Mouse (Mus musculus) kidney, adult 8-10 months (tissue): ENCODE measurements around the gene Trim6.
A peak's percentile ranks its signal among the peaks of the same experiment; 100 is the strongest.
"Not testable (repeated sequence)": the region's sequence is repeated elsewhere in the genome, so short reads cannot be mapped to it uniquely, and the experiment has no call there.

Experiments used
- DNase-seq, 2 experiments: peaks; one replicate each; pipeline ENCODE4 v3.0.0; 2022

Trim6 gene

GRCm38 (mm10) chr7:104218701-104219569, at the start of gene Trim6:
Gene Trim6 (plus strand): TSS chr7:104218793.
- peak; percentile 85 to 87 for DNase-seq

GRCm38 (mm10) chr7:104169634-104170204, 48.9 kb upstream of the Trim6 start:
- DNase-seq = no peak

- DNase-seq = no peak
Observed at GRCm38 (mm10) chr7:104175085-104175484, 43.5 kb upstream of the Trim6 start.

GRCm38 (mm10) chr7:104178422-104179054, 40.1 kb upstream of the Trim6 start:
- DNase-seq = no peak

- DNase-seq = no peak
Observed at GRCm38 (mm10) chr7:104179074-104179473, 39.5 kb upstream of the Trim6 start.

GRCm38 (mm10) chr7:104183292-104183691, 35.3 kb upstream of the Trim6 start, which contains the start of gene Olfr648:
Gene Olfr648 (minus strand): TSS chr7:104183392.
- DNase-seq = no peak

- no peak for DNase-seq
Observed at GRCm38 (mm10) chr7:104191275-104191674, 27.3 kb upstream of the Trim6 start.

GRCm38 (mm10) chr7:104195885-104196284, 22.7 kb upstream of the Trim6 start, which contains the start of gene Olfr649:
Gene Olfr649 (minus strand): TSS chr7:104195985.
- no peak for DNase-seq

GRCm38 (mm10) chr7:104199822-104200221, 18.8 kb upstream of the Trim6 start:
- peak; percentile 41 to 74 for DNase-seq

GRCm38 (mm10) chr7:104206197-104206596, 12.4 kb upstream of the Trim6 start:
- DNase-seq = no peak

- DNase-seq = no peak
Observed at GRCm38 (mm10) chr7:104216011-104216535, 2.5 kb upstream of the Trim6 start.

GRCm38 (mm10) chr7:104217881-104218280, 712 bp upstream of the Trim6 start:
- DNase-seq = no peak

GRCm38 (mm10) chr7:104231203-104231602, 12.6 kb downstream of the Trim6 start:
- peak in 1 of 2 experiments; percentile 35 for DNase-seq

- no peak for DNase-seq
Observed at GRCm38 (mm10) chr7:104240857-104241256, 22.3 kb downstream of the Trim6 start.

- no peak for DNase-seq
Observed at GRCm38 (mm10) chr7:104243616-104244015, 25.0 kb downstream of the Trim6 start.

- DNase-seq = peak; percentile 63 to 81
Observed at GRCm38 (mm10) chr7:104244287-104245181, 25.9 kb downstream of the Trim6 start, which contains the start of gene Trim34a. Gene Trim34a (plus strand): TSS chr7:104244457.

- not testable (repeated sequence) for DNase-seq
Observed at GRCm38 (mm10) chr7:104260380-104260779, 41.8 kb downstream of the Trim6 start.

GRCm38 (mm10) chr7:104265335-104265734, 46.7 kb downstream of the Trim6 start:
- DNase-seq = not testable (repeated sequence)

GRCm38 (mm10) chr7:104279361-104279760, 60.8 kb downstream of the Trim6 start:
- DNase-seq = not testable (repeated sequence)
